Mouse (Mus musculus): Measurements from ENCODE around the gene Hist1h2ah.

- TF ChIP-seq CTCF (IDR thresholded peaks at IDR 0.05; ENCODE audit: low read depth): no peak
- TF ChIP-seq EP300 (IDR thresholded peaks at IDR 0.05; ENCODE audit: low read depth): no peak
Measured at GRCm38 (mm10) chr13:22006334-22007120, 28.8 kb downstream of the Hist1h2ah start.

Data from heart, postnatal 0 days (tissue).